In the genomic region with DNA sequence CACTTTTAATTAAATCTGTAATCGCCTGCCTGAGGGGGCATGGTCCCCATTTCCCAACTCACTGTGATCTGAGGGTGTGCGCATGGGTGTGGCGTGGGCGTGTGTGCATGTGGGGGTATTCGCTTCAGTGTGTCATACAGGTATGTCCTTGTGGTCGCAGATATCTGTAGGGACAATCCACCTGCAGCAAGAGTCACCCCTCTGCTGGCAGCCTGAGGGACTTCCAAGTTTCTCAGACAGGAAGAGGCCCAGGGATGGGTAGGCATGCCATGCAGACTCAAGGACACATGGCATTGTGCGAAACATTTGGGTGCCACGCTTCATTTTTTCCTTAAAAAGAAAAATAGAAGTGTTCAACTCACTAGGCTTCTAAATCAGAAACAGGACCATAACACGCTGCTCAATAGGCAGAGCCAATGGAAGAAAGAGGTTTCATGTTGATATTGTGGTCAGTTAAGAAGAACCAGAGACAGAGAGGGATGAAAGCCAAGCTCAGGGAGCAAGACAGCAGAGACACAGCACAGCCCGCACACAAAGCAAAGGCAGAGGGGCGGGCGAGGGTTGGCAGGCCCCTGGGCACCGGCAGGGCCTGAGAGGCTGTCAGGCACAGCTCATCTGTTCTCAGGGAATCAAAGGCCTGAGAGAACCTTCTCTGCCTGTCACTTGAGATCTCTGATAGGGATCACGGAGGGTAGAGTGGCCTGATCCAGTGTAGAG, we compare ENCODE assay signal across 17 mouse cellular contexts. TPM values are rescaled to one million over a fixed set of nuclear protein-coding genes. Genes with fewer than 3 reads are reported as not detected.
A peak's percentile ranks its signal among the peaks of the same experiment; 100 is the strongest.
DNase-seq lines count a peak whose midpoint lies in the region; ATAC-seq and TF ChIP-seq lines count a peak whose summit lies in the region.
"Had no signal": no experiment of that assay in that cellular context is flagged by ENCODE, and none has a peak within 500 bp of the region (broad histone marks: within the 10 kb centered on the region; RNA-seq: fewer than 3 reads in every experiment).

No protein-coding gene starts in this region.

- no peak overlapping the region for H3K4me3 ChIP-seq in liver, embryonic 14.5 days (ENCODE audit: insufficient read depth in 1 of 2, low read depth in 2 of 2, low read length in 2 of 2)
- no peak overlapping the region for H3K4me3 ChIP-seq in liver, postnatal 0 days (ENCODE audit: low read depth, low read length)
- no peak overlapping the region for H3K4me3 ChIP-seq in midbrain, embryonic 11.5 days (ENCODE audit: low read depth, low read length)
- no peak overlapping the region for H3K4me3 ChIP-seq in neural tube, embryonic 15.5 days (replicated peaks)
- H3K4me3 ChIP-seq: heart, embryonic 15.5 days; lung, embryonic 15.5 days had no signal

- no peak overlapping the region for H3K9ac ChIP-seq in liver, embryonic 14.5 days (replicated peaks)
- H3K9ac ChIP-seq in liver, postnatal 0 days (replicated peaks) = no peak overlapping the region
- H3K9ac ChIP-seq in midbrain, embryonic 11.5 days (ENCODE audit: low read length) = no peak overlapping the region
- no peak overlapping the region for H3K9ac ChIP-seq in neural tube, embryonic 15.5 days (replicated peaks)
- H3K9ac ChIP-seq: heart, embryonic 15.5 days; lung, embryonic 15.5 days had no signal

- H3K4me2 ChIP-seq in liver, embryonic 14.5 days (ENCODE audit: low read depth) = no peak overlapping the region
- no peak overlapping the region for H3K4me2 ChIP-seq in liver, postnatal 0 days (ENCODE audit: low read depth, low read length)
- no peak overlapping the region for H3K4me2 ChIP-seq in midbrain, embryonic 11.5 days
- H3K4me2 ChIP-seq in neural tube, embryonic 15.5 days = no peak overlapping the region
- H3K4me2 ChIP-seq: heart, embryonic 15.5 days; lung, embryonic 15.5 days had no signal

- no peaks in the 10 kb centered on the region for H3K36me3 ChIP-seq in liver, embryonic 14.5 days (replicated peaks; ENCODE audit: control insufficient read depth, insufficient read depth, low read depth)
- H3K36me3 ChIP-seq in liver, postnatal 0 days (replicated peaks; ENCODE audit: insufficient read depth, low read length) = no peaks in the 10 kb centered on the region
- H3K36me3 ChIP-seq in midbrain, embryonic 11.5 days (ENCODE audit: control insufficient read depth, insufficient read depth, low read length) = no peaks in the 10 kb centered on the region
- no peaks in the 10 kb centered on the region for H3K36me3 ChIP-seq in neural tube, embryonic 15.5 days
- H3K36me3 ChIP-seq: heart, embryonic 15.5 days; lung, embryonic 15.5 days had no signal

- no peaks in the 10 kb centered on the region; the same call in 1 of the 2 replicates for H3K27me3 ChIP-seq in liver, embryonic 14.5 days (ENCODE audit: control insufficient read depth, insufficient read depth, low read length)
- H3K27me3 ChIP-seq in liver, postnatal 0 days (ENCODE audit: insufficient read depth, low read length) = no peaks in the 10 kb centered on the region
- no peaks in the 10 kb centered on the region for H3K27me3 ChIP-seq in midbrain, embryonic 11.5 days (ENCODE audit: control insufficient read depth, insufficient read depth, low read length)
- no peaks in the 10 kb centered on the region for H3K27me3 ChIP-seq in neural tube, embryonic 15.5 days (replicated peaks)

- TF ChIP-seq CTCF in liver, embryonic 14.5 days (IDR thresholded peaks at IDR 0.05; ENCODE audit: low read depth) = peak; percentile 14; the same call in 1 of the 2 replicates
- no peak for TF ChIP-seq CTCF in liver, postnatal 0 days (IDR thresholded peaks at IDR 0.05; ENCODE audit: low read depth)

- no peak for ATAC-seq in liver, embryonic 14.5 days (ENCODE audit: insufficient read depth)
- no peak for ATAC-seq in liver, postnatal 0 days
- no peak for ATAC-seq in midbrain, embryonic 11.5 days (ENCODE audit: low FRiP score)
- ATAC-seq in neural tube, embryonic 15.5 days (ENCODE audit: low FRiP score) = no peak

- H3K9me3 ChIP-seq in liver, embryonic 14.5 days (ENCODE audit: control insufficient read depth, low read length) = no peaks in the 10 kb centered on the region
- no peaks in the 10 kb centered on the region for H3K9me3 ChIP-seq in liver, postnatal 0 days (ENCODE audit: low read length)
- no peaks in the 10 kb centered on the region for H3K9me3 ChIP-seq in midbrain, embryonic 11.5 days (ENCODE audit: control insufficient read depth, low read length)
- no peaks in the 10 kb centered on the region for H3K9me3 ChIP-seq in neural tube, embryonic 15.5 days (replicated peaks)
- H3K9me3 ChIP-seq: heart, embryonic 15.5 days; lung, embryonic 15.5 days had no signal

- peak; percentile 57 to 61 for DNase-seq in cerebellum, postnatal 10 days
- no peak for DNase-seq in cerebellum, adult 9-11 months
- DNase-seq in liver, embryonic 14.5 days (ENCODE audit: low read depth in 3 of 3, low spot score in 3 of 3) = no peak
- no peak for DNase-seq in liver, postnatal 0 days
- no peak for DNase-seq in midbrain, embryonic 11.5 days (ENCODE audit: low spot score, missing footprints)
- no peak for DNase-seq in spleen, postnatal 10 days (ENCODE audit: low spot score in 2 of 2)
- DNase-seq in right cerebral cortex, postnatal 36 days (ENCODE audit: low spot score in 2 of 2) = no peak
- DNase-seq: adrenal gland, postnatal 10 days; cerebellum, adult 2 months; heart, adult 11 months; kidney, postnatal 10 days; liver; retina, postnatal 1 day; thymus, postnatal 25 days had no signal

- 65% methylated on average over 14 of the region's 14 CpGs for WGBS in liver, embryonic 14.5 days (ENCODE audit: insufficient replicate concordance)
- WGBS in liver, postnatal 0 days (ENCODE audit: insufficient replicate concordance) = 79% methylated on average over 14 of the region's 14 CpGs
- 89% methylated on average over 14 of the region's 14 CpGs for WGBS in midbrain, embryonic 11.5 days
- WGBS in neural tube, embryonic 15.5 days = 71% methylated on average over 14 of the region's 14 CpGs

- H3K27ac ChIP-seq in liver, embryonic 14.5 days = no peak overlapping the region
- H3K27ac ChIP-seq in liver, postnatal 0 days (ENCODE audit: low read depth) = no peak overlapping the region
- H3K27ac ChIP-seq in midbrain, embryonic 11.5 days (ENCODE audit: low read depth, low read length) = peak overlapping the region; percentile 16
- peak overlapping the region; percentile 61 for H3K27ac ChIP-seq in neural tube, embryonic 15.5 days (replicated peaks)
- H3K27ac ChIP-seq: heart, embryonic 15.5 days; lung, embryonic 15.5 days had no signal

- H3K4me1 ChIP-seq in liver, embryonic 14.5 days (replicated peaks; ENCODE audit: control insufficient read depth in 2 of 2, insufficient read depth in 2 of 2, low read length in 1 of 2) = no peaks in the 10 kb centered on the region
- H3K4me1 ChIP-seq in liver, postnatal 0 days (ENCODE audit: insufficient read depth) = no peaks in the 10 kb centered on the region
- peaks cover 3% of the 10 kb centered on the region for H3K4me1 ChIP-seq in midbrain, embryonic 11.5 days (ENCODE audit: control insufficient read depth, insufficient read depth, low read length)
- H3K4me1 ChIP-seq in neural tube, embryonic 15.5 days = peaks cover 78% of the 10 kb centered on the region
- H3K4me1 ChIP-seq: lung, embryonic 15.5 days had no signal

- TF ChIP-seq EP300 in liver, embryonic 14.5 days (IDR thresholded peaks at IDR 0.05; ENCODE audit: low read depth) = no peak
- TF ChIP-seq EP300 in liver, postnatal 0 days (IDR thresholded peaks at IDR 0.05; ENCODE audit: low read depth) = no peak

RNA-seq across cellular contexts. Expression of gene Tmem115, which starts 23.2 kb away (rescaled TPM):
- 8.3 and 8.6 TPM in 2 replicates for polyA plus RNA-seq in liver, embryonic 14.5 days (2012; rRNA removed)
- 15.6 and 15.7 TPM in 2 replicates for polyA plus RNA-seq in liver, embryonic 14.5 days (2014; fragmentation: Nextera tagmentation; extraction: Ambion mirVana)
- polyA plus RNA-seq in liver, postnatal 0 days (2015; fragmentation: Nextera tagmentation; extraction: Ambion mirVana) = 15.7 and 17.9 TPM in 2 replicates
- polyA plus RNA-seq in midbrain, embryonic 11.5 days (2014; fragmentation: Nextera tagmentation; extraction: Ambion mirVana) = 40.9 and 44.6 TPM in 2 replicates
- polyA plus RNA-seq in neural tube, embryonic 15.5 days (2015; fragmentation: Nextera tagmentation; extraction: Ambion mirVana) = 45.7 and 46.1 TPM in 2 replicates

RNA-seq across cellular contexts. Expression of gene Cyb561d2, which starts 31.5 kb away (rescaled TPM):
- polyA plus RNA-seq in liver, embryonic 14.5 days (2012; rRNA removed) = 9.8 and 12.1 TPM in 2 replicates
- 14.1 and 14.3 TPM in 2 replicates for polyA plus RNA-seq in liver, embryonic 14.5 days (2014; fragmentation: Nextera tagmentation; extraction: Ambion mirVana)
- polyA plus RNA-seq in liver, postnatal 0 days (2015; fragmentation: Nextera tagmentation; extraction: Ambion mirVana) = 18.5 and 19.6 TPM in 2 replicates
- 18.3 and 18.9 TPM in 2 replicates for polyA plus RNA-seq in midbrain, embryonic 11.5 days (2014; fragmentation: Nextera tagmentation; extraction: Ambion mirVana)
- 46.9 and 53.9 TPM in 2 replicates for polyA plus RNA-seq in neural tube, embryonic 15.5 days (2015; fragmentation: Nextera tagmentation; extraction: Ambion mirVana)

RNA-seq across cellular contexts. Expression of gene Nprl2, which starts 31.5 kb away (rescaled TPM):
- 10.5 and 12.9 TPM in 2 replicates for polyA plus RNA-seq in liver, embryonic 14.5 days (2012; rRNA removed)
- polyA plus RNA-seq in liver, embryonic 14.5 days (2014; fragmentation: Nextera tagmentation; extraction: Ambion mirVana) = 9.2 and 10.2 TPM in 2 replicates
- polyA plus RNA-seq in liver, postnatal 0 days (2015; fragmentation: Nextera tagmentation; extraction: Ambion mirVana) = 8.5 TPM in 2 replicates
- 39.1 and 43.3 TPM in 2 replicates for polyA plus RNA-seq in midbrain, embryonic 11.5 days (2014; fragmentation: Nextera tagmentation; extraction: Ambion mirVana)
- 67.5 and 77.9 TPM in 2 replicates for polyA plus RNA-seq in neural tube, embryonic 15.5 days (2015; fragmentation: Nextera tagmentation; extraction: Ambion mirVana)

RNA-seq across cellular contexts. Expression of gene Zmynd10, which starts 36.6 kb away (rescaled TPM):
- 0.19 and 0.25 TPM in 2 replicates for polyA plus RNA-seq in liver, embryonic 14.5 days (2012; rRNA removed)
- 0.20 and 0.28 TPM in 2 replicates for polyA plus RNA-seq in liver, embryonic 14.5 days (2014; fragmentation: Nextera tagmentation; extraction: Ambion mirVana)
- polyA plus RNA-seq in liver, postnatal 0 days (2015; fragmentation: Nextera tagmentation; extraction: Ambion mirVana) = 0.59 and 0.73 TPM in 2 replicates
- 0.33 and 0.49 TPM in 2 replicates for polyA plus RNA-seq in midbrain, embryonic 11.5 days (2014; fragmentation: Nextera tagmentation; extraction: Ambion mirVana)
- polyA plus RNA-seq in neural tube, embryonic 15.5 days (2015; fragmentation: Nextera tagmentation; extraction: Ambion mirVana) = 1.6 and 2.6 TPM in 2 replicates

RNA-seq across cellular contexts. Expression of gene Rassf1, which starts 40.8 kb away (rescaled TPM):
- polyA plus RNA-seq in liver, embryonic 14.5 days (2012; rRNA removed) = 9.8 and 13.6 TPM in 2 replicates
- polyA plus RNA-seq in liver, embryonic 14.5 days (2014; fragmentation: Nextera tagmentation; extraction: Ambion mirVana) = 11.2 and 12.0 TPM in 2 replicates
- 12.4 and 15.1 TPM in 2 replicates for polyA plus RNA-seq in liver, postnatal 0 days (2015; fragmentation: Nextera tagmentation; extraction: Ambion mirVana)
- polyA plus RNA-seq in midbrain, embryonic 11.5 days (2014; fragmentation: Nextera tagmentation; extraction: Ambion mirVana) = 40.5 and 44.0 TPM in 2 replicates
- polyA plus RNA-seq in neural tube, embryonic 15.5 days (2015; fragmentation: Nextera tagmentation; extraction: Ambion mirVana) = 41.2 and 46.1 TPM in 2 replicates

Comparison
In these comparisons a context has a peak if more than half of its experiments do, and no peak if none do; other contexts are left out.
1. DNase-seq: peak in cerebellum, postnatal 10 days (2 of 2); none in cerebellum, adult 9-11 months (single experiment), liver, embryonic 14.5 days (0 of 3), liver, postnatal 0 days (single experiment), midbrain, embryonic 11.5 days (single experiment), spleen, postnatal 10 days (0 of 2) and right cerebral cortex, postnatal 36 days (0 of 2).
2. H3K27ac ChIP-seq: peak in midbrain, embryonic 11.5 days (single experiment) and neural tube, embryonic 15.5 days (single experiment); none in liver, embryonic 14.5 days (single experiment) and liver, postnatal 0 days (single experiment).